Mouse (Mus musculus) embryo, embryonic 9.5 days (tissue): ENCODE measurements around the gene Cd276.
"Not testable (repeated sequence)": the region's sequence is repeated elsewhere in the genome, so short reads cannot be mapped to it uniquely, and the experiment has no call there.

Source experiments
- DNase-seq: peaks from one replicate; pipeline ENCODE4 v3.0.0-alpha.2; 2017; ENCODE audit errors: extremely low spot score

Gene Cd276

DNA sequence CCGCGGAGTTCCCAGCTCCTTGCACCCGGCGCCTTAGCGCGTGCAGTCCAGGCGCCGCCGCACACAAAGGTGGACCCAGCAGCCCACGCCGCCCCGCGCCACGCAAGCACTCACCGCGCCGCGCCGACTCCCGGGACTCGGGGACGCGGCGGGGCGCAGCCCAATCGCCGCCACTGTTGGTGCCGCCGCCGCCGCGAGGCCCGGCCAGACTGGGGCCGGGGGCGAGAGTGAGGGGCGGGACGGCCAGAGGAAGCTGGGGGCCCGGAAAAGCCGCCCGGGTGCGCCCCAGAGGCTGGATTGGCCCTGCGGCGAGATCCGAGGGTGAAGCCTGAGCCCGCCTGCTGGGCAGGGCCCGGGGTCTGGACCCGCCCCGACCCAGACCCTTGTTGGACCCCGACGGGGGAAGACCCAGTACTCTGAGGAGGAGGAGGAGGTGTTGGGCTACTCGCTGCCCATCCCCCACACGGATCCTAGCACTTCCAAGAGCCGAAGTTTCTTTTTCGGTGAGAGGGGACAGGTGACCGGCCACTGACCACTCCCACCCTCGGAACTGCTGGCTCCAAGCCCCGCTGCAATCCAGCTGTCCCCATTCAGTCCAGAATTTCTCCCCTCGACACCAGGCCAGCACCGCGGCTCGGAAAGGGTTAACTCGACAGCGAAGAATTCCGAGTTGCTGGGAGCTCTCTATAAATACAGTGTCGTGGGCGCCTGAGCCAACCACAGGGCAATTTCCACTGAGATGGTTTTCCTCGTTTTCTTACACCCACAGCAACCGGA is at the start of gene Cd276:
Gene Cd276 (minus strand): TSS at position 530 of the 777 bp plus-strand sequence.
- peak; percentile 80 for DNase-seq

DNA sequence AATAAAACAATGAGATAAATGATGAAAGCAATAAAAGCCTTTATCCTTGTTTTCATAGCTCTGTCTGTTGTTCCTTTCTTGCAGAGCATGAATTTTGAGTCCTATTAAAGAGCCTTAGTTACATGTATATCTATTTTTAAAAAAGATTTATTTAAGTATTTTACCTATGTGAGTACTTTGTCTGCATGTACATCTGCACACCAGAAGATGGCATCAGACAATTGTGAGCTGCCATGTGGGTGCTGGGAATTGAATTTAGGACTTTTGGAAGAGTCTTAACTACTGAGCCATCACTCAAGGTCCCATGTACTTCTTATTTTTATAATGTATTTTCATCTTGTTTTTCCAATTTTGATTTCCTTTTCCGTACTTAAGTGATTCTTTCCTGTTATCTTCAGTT is 40.1 kb upstream of the Cd276 start:
- no peak for DNase-seq

- DNase-seq, result no peak
These were observed 33.4 kb upstream of the Cd276 start for GRCm38 (mm10) chr9:58588657-58589056.

GRCm38 (mm10) chr9:58584323-58584722 is 29.1 kb upstream of the Cd276 start:
- DNase-seq, result no peak

DNA sequence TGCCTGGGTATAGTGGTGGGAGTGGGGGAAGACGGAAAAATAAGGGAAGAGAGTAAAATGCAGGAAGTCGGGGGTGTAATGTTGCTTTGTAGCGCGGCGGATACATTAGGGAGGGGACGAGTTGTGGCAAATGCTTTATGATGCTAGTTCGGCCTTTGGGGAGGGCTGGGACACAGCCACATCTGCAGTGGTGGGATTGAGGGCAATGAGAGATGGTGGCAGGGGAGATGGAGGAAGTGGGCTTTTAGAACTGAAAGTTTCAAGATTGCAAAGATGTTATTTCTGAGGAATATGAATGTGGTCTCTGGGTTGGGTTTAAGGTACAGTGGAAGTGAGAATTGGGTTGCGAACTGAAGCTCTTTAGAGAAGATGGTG is 28.0 kb upstream of the Cd276 start:
- DNase-seq, result no peak

DNA sequence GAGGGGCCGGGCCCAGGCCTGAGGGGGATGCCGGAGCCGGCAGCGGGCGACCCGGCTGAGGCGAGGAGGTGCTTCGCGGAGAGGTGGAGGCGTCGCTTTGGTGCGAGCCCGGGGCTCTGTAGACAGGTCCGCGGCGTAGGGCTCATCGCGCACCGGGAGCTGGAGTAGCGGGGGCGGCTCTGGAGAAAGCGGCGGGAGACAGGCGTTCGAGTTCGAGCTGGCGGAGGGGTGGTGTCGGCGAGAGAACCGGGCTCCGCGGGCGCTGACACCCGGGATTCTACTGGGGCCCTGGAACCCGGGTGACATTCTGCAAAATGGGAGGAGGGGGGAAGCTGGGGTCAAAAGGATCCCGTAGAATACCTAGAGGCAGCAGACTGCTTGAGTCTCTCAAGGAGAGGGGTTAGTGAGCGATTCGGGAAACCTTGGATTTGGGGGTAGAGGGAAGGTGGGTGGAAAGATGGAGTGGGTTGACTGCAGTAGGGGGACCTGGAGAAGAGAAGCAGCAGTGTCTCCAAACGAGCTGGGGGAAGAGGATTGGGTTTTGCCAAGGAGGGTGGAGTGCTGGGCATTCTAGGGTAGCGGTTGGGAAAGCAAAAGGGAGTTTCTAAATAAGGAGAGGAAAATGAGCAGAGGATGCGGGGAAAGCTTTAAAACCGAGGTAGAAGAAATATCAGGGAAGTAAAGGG is 27.5 kb upstream of the Cd276 start:
- peak; percentile 48 for DNase-seq

DNA sequence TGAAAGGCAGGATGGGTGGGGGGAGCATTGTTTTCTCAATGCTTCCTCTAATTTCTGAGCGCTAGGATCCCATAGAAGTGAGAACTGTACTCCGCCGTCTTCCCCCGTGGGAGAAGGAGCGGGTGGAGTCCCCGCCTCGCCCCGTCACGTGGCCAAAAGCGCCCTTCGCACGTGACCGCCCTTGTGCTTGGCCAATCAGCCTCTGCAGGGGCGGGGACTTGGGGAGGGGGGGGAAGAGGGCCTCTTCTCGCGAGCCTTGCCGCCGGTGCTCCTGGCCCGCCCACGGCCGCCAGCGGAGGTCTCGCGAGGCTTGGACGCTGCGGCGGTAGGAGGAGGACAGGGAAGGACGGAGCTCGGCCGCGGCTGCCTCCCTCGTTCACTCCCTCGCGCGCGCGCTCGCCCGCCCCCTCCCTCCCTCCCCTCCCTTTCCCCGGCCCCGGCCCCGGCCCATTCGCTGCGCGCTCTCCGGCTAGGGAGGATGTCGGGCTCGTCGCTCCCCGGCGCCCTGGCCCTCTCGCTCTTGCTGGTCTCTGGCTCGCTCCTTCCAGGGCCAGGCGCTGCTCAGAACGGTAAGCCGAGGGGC is 26.8 kb upstream of the Cd276 start, which contains the start of gene Nptn:
Gene Nptn (plus strand): TSS at position 283 of the 583 bp plus-strand sequence.
- DNase-seq, result peak; percentile 99

GRCm38 (mm10) chr9:58581283-58581930 is 26.2 kb upstream of the Cd276 start:
- no peak for DNase-seq

- DNase-seq, result not testable (repeated sequence)
These were observed 25.4 kb upstream of the Cd276 start for GRCm38 (mm10) chr9:58580453-58581195.

- DNase-seq, result peak; percentile 77
These were observed 23.4 kb upstream of the Cd276 start for GRCm38 (mm10) chr9:58578669-58579068.

DNA sequence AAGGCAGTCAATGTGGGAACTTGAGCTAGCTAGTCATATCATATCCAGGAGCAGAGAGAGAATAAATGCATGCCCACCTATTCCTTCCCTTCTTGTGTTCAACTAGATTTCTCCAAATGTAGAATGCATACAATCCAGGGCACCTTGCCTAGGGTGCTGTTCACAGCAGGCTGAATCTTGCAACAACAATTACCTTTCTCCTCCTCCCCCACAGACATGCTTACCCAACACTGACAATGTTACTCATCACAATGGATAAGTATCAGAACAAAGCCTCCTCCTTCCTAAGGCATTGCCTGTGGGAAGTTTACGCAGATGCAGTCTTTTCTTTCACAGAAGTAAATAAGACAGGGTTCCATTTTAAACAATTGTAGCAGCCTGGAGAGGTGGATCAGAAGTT is 15.8 kb upstream of the Cd276 start:
- no peak for DNase-seq

GRCm38 (mm10) chr9:58567682-58568081 is 12.4 kb upstream of the Cd276 start:
- no peak for DNase-seq

DNA sequence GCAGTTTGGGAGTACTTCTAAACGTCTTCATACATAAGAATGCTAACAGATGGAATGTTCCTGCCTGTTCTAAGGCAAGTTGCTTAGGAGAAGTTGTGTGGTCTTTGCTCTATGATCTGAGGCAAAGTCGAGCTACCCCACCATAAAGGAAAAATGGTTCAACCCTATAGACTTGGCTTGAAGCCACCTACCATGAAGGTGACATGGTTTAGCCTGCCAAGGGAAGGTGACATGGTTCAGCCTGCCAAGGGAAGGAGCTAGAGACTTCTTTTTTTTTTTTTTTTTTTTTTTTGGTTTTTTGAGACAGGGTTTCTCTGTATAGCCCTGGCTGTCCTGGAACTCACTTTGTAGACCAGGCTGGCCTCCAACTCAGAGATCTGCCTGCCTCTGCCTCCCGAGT is 10.7 kb upstream of the Cd276 start:
- DNase-seq, result not testable (repeated sequence)

DNA sequence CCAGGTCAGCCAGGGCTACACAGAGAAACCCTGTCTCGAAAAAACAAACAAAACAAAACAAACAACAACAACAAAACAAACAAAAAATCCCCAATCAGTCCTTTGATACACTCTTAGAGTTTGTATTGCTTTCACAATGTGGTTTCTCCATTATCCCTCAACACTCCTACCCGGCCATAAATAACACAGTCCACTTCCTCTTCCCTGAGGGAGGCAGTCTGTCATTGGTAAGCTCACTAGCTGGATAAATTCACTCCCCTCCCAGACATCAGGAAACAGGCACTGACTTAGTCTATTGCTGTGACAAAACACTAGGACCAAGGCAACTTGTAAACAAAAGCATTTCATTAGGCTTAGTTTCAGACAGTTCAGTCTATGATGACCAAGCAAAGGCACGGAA is 5.0 kb upstream of the Cd276 start:
- DNase-seq, result no peak

DNA sequence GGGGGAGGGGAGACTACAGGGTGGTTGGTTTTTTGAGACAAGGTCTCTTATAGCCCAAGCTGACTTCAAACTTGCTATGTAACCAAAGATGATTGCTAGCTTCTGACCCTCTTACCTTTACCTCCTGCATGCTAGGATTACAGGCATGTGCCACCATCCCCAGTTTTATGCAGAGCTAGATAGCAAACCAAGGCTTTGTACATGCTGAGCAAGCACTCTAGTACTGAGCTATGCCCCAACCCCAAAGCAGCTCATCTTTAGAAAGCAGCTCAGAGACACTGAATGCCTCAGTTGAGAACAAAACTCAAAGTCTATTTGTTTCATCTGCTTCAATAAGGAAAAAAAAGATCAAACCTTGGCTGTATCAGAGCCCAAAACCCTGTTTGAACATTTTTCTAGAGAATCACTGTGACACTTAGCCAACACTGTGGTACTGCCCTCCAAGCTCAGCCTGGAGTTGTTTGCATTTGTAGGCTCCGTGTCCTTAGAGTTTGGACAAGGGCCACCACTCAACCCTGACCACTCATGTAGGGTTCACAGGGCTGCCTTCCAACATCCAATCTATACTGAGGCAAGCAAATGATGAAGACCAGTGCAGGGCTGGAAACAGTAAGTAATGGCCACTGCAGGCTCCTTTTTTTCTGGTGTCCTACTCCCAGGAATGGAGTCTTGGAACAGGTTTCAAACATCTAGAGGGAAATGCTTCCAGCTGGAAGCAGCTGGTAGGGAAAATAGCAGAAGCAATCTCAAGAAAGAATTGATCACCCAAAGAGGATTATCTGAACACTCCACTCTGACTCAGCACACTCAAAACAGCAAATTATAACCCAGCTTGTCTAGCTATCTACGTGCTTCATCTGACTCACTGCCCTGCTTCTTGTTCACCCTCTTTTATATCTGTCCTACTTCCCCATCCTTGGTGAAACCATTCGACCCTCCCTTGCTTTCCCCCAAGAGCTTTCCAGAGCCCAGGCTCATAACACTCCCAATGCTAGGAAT is 2.5 kb upstream of the Cd276 start:
- DNase-seq, result no peak

DNA sequence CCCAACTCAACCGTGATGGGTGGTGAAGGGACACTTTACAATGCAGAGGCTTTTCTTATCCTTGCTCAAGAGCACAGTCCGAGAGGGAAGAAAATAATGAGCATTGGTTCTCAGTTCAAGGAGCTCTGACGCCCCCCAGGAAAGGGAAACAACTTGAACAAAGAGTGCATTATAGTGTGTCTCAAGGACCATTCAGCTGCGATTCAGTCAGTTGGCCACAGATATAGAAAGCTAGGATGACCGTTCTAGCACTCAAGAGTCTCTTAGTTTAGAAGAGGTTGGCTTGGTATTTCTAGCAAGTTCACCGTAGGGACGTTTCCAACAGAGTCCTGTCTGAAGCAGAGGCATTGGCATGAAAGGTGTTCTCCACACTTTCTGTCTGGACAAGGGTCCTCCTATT is 1.4 kb upstream of the Cd276 start:
- DNase-seq, result no peak

DNA sequence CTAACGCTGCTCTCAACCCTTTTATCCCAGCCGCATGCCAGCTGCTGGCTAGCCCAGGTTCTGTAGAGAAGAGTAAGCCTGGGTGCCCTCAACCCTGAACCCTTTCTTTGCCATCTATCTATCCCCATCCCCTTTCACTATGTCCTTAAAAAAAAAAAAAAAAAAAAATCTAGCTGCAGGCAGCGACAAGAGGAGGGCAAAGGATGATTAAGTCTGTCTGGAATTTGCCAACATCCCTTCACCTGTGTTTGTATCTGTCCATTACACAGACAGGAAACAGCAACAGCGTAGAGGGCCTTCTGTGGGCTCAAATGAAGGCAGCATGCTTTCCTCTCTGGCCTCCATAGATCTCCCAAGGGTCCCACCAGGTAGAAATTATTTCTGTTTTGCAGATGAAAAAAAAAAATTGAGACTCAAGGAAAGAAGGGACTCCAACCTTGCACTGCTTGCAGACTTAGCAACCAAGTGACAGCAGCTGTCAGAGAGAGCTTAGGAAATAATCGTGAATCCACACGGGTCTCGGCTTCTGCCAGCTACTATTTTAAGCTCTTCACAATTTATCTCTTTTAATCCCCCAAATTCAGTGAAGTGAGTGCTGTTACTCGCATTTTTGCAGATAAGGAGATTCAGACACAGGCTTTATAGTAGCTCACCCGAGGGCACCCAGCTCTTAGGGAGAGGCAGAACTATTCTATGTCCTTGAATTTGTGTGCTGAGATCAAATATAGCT is 613 bp upstream of the Cd276 start:
- DNase-seq, result no peak

GRCm38 (mm10) chr9:58554056-58554907 is 955 bp downstream of the Cd276 start:
- DNase-seq, result peak; percentile 59

- no peak for DNase-seq
These were observed 3.2 kb downstream of the Cd276 start for GRCm38 (mm10) chr9:58552083-58552482.
